Mouse (Mus musculus) layer of hippocampus, postnatal 25 days (tissue): ENCODE data around the gene Ctps. TPM values are rescaled to one million over a fixed set of nuclear protein-coding genes. Genes with fewer than 3 reads are reported as not detected.
"Not testable (repeated sequence)": the region's sequence is repeated elsewhere in the genome, so short reads cannot be mapped to it uniquely, and the experiment has no call there.

Experiments
- DNase-seq, 2 experiments: peaks; one replicate each; pipeline ENCODE4 v3.0.0; 2022; ENCODE audit warnings: mixed read lengths in 2 of 2, low spot score in 1 of 2; ENCODE audit errors: extremely low spot score in 1 of 2
- total RNA-seq, 2 experiments: library from RNA; stranded (reverse); gene quantifications; 2 replicates each; pipeline ENCODE4 v1.2.3; 2021

The Ctps gene
- 10 to 100 TPM; 40.1 to 41.7 TPM for total RNA-seq

DNA sequence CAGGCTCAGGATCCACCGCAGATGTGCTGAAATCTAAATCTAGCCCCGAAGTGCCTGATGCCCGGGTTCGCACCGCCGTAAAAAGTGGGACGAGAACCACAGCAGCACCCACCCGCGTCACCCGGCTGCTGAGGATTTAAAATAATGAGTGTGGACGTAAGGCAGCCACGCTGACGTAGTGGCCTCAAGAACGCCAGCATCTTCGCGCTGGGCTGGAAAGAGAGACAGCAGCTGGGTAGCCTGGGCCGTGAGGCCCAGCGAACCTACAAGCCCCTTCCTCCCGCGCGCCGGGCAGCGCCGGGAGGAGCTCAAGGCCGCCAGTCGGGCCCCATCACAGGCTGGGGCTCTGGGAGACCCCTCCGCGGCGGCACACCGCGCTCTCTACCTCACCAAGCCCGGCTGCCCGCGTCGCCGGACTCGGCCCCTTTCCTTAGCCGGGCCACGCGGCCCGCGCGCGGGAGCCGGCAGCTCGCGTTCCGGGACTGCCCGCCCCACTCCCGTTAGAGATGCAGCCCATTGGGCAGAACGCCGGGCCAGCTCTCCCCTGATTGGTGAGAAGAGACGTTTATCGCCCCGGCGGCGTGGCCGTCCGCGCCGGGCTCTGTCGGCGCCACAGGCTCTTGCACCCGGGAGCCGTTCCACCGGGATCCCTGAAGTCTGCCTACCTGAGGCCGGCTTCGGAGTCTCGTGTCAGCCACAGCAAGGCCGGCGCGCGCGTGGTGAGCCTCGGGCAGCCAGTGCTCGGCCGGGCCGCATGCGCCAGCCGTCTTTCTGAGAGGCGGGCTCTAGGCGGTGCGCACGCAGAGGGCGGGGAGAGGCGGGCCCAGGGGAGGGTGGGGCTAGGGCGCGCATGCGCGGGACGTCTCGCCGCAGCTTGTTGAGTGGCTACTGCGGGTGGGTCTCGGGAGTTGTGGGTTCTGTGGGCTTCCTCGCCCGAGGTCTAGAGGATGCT, at the start of gene Ctps:
Gene Ctps (minus strand): TSS at position 791 of the 952 bp plus-strand sequence.
- peak; percentile 86 to 97 for DNase-seq

- DNase-seq, result no peak
Observed at GRCm38 (mm10) chr4:120616199-120617025, 46.3 kb upstream of the Ctps start.

DNA sequence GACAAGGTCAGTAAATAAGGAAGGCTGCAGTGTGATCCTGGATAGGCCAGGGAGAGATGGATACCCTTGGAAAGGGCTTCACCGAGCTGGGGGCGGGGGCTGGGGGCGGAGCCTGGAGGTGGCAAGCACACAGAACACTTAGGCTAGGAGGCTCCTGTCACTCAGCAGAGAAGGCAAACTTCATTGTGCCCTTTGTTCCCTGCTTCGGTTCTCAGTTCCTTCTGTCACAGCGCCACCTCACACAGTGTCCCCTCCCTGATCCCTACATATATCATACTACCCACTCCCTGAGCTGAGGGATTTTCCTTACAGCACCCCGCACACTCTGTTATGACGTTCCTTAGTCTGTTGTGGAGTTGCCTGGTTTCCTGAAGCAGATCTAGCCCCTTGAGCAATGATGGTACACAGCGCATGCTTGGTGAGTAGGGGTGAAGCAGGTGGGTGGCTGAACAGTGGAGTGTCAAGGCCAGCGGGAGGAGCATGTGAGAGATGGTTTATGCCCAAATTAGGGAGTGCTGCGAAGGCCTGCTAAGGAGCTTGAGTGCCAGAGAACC, 45.5 kb upstream of the Ctps start:
- no peak for DNase-seq

DNA sequence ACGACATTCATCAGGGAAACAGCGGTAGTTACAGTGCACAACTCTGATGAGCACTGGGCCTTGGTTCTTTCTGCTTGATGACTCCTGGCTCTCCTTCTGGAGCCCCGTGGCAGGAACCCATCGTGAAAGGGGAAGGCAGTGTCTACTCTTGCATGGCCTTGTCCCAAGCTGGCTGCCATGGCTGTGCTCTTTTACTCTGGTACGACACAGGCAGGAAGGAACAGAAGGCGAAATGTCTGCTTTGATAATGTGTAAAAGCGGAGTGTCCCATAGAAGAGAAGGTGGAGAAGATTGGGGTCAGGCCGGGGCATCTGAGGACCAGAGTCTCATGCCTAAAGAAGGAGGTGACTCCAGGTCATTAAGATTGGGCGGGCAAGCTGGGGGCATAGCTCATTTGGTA, 44.6 kb upstream of the Ctps start:
- no peak for DNase-seq

- DNase-seq, result peak in 1 of 2 experiments; percentile 27
Observed at GRCm38 (mm10) chr4:120613691-120614329, 43.7 kb upstream of the Ctps start.

DNA sequence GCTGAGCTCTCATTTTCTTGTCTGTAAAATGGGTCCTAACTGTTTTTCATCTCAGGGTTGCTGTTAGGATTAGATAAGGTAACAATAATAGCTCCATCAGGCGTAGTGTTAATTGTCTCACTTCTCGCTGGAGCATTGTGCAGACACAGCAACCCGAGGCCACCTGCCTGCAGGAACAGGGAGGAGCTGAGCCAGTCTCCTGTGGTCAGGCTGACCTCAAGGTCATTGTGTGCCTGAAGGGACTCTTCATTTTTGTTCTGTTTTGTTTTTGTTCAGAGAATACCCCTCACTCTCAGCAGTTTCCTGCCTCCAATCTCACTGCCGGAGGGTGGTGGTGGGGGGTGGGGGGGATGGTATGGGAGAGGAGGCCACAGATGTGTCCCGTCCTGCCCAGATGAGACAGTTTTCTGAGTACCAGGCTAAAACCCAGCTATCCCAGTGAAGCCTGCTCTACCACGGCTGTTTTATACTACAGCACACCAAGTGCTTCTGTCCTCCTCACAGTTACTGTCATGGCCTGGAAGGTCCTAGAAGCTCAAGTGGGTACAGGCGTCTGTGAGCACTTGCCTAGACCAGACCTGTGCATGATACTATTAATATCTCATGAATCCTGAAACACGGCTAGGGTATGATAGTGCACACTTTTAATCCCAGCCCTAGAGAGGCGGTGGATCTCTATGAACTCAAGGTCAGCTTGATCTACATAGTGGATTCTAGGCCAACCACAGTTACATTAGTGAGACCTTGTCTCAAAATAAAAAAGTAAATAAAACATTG, 42.4 kb upstream of the Ctps start:
- DNase-seq, result no peak

GRCm38 (mm10) chr4:120611005-120611404, 40.9 kb upstream of the Ctps start:
- no peak for DNase-seq

DNA sequence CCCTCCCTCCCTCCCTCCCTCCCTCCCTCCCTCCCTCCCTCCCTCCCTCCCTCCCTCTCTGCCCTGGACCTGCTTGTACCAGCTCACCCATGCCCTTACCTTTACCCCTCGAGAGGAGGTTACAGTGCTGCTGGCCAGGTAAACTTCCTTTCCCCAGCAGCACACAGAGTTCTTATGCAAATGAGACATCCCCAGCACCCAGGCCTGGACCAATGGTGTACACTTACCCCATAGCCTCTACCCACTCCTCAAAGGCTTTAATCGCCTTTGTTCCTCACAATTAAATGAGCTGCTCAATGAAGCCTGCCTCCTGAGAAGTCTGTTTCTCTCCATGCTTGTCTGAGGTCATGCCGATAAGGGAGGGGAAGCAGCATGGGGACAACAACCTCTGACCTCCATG, 36.9 kb upstream of the Ctps start:
- DNase-seq, result no peak

GRCm38 (mm10) chr4:120602669-120603068, 32.6 kb upstream of the Ctps start:
- no peak for DNase-seq

DNA sequence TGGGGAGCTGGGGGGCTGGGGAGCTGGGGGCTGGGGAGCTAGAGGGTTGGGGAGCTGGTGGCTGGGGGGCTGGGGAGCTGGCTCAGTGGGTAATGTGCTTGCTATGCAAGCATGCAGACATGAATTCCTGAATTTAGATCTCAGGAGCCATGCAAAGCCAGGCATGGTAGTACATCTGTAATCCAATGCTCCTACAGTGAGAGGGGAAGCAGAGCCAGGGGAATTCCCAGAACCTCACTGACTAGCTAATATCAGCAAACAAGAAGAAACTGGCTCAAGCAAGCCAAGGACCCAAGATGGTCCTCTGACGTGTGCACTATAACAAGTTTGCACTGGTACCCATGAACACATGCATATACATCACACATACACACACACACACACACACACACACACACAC, 31.7 kb upstream of the Ctps start:
- no peak for DNase-seq

- no peak for DNase-seq
Observed at GRCm38 (mm10) chr4:120598922-120599321, 28.8 kb upstream of the Ctps start.

DNA sequence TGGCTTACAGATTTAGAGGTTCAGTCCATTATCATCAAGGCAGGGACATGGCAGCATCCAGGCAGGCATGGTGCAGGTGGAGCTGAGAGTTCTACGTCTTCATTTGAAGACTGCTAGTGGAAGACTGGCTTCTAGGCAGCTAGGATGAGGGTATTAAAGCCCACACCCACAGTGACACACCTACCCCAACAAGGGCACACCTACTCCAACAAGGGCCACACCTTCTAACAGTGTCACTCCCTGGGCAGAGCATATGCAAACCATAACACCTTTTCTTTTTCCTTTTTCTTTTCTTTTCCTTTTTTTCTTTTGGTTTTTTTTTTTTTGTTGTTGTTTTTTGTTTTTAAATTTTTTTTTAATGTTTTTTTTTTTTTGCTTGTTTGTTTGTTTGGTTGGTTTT, 26.1 kb upstream of the Ctps start:
- not testable (repeated sequence) for DNase-seq

GRCm38 (mm10) chr4:120590973-120591372, 20.9 kb upstream of the Ctps start:
- DNase-seq, result no peak

- peak; percentile 40 to 53 for DNase-seq
Observed at GRCm38 (mm10) chr4:120589815-120590422, 19.8 kb upstream of the Ctps start.

GRCm38 (mm10) chr4:120589070-120589469, 19.0 kb upstream of the Ctps start:
- no peak for DNase-seq

DNA sequence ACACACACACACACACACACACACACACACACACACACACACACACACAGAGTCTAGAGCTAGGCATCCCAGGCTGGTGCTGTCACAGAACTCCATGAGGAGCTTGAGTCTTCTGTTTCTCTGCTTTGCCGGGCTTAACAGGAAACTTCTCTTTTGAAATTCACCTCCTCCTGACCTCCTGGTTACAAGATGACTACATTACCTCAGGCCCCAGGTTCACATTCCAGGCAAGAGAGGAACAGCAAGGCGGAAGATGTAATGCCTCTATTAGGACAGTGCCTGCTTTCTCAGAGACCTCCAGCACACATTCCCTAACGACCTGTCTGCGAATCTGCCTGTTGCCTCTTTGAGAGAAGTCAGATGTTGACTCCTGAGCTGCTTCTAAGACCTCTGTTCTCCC, 18.4 kb upstream of the Ctps start, which contains the start of gene Gm8439:
Gene Gm8439 (plus strand): TSS at position 301 of the 400 bp plus-strand sequence.
- DNase-seq, result no peak

GRCm38 (mm10) chr4:120586986-120587385, 16.9 kb upstream of the Ctps start:
- DNase-seq, result no peak

- DNase-seq, result no peak
Observed at GRCm38 (mm10) chr4:120581711-120582110, 11.6 kb upstream of the Ctps start.

GRCm38 (mm10) chr4:120580894-120581293, 10.8 kb upstream of the Ctps start:
- no peak for DNase-seq
